Mouse (Mus musculus) kidney, postnatal 0 days (tissue): Measurements from ENCODE around the gene Slc26a8. TPM values are rescaled to one million over a fixed set of nuclear protein-coding genes. Genes with fewer than 3 reads are reported as not detected.

Experiments used
- ATAC-seq: fragments of 200-750 bp; cut with Nextera tagmentation; replicated peaks from 2 replicates; pipeline ENCODE4 v1.8.0; 2017; ENCODE audit warnings: low read depth, moderate number of reproducible peaks, moderate TSS enrichment, moderate library complexity; ENCODE audit not compliant: low FRiP score
- DNase-seq: peaks from one replicate; pipeline ENCODE4 v3.0.0-alpha.2; 2016; ENCODE audit warnings: low spot score
- H3K27ac ChIP-seq: fragments of 300-500 bp; sonication (generic); 2 replicates; pipeline ENCODE4 v1.5.1; 2014; ENCODE audit warnings: mild to moderate bottlenecking
- H3K27me3 ChIP-seq: fragments of 300-500 bp; sonication (generic); 2 replicates; pipeline ENCODE4 v1.6.1; 2014; ENCODE audit warnings: low read length, mixed read lengths; ENCODE audit not compliant: insufficient read depth
- H3K36me3 ChIP-seq: fragments of 300-500 bp; sonication (generic); 2 replicates; pipeline ENCODE4 v1.6.1; 2014; ENCODE audit warnings: low read length, mixed read lengths; ENCODE audit not compliant: insufficient read depth
- H3K4me1 ChIP-seq: fragments of 300-500 bp; sonication (generic); replicated peaks from 2 replicates; pipeline ENCODE4 v1.6.1; 2014; ENCODE audit warnings: antibody characterized with exemption, low read length, mixed read lengths; ENCODE audit not compliant: insufficient read depth
- H3K4me2 ChIP-seq: fragments of 300-500 bp; sonication (generic); 2 replicates; pipeline ENCODE4 v1.6.1; 2014; ENCODE audit warnings: mild to moderate bottlenecking, low read length, moderate library complexity, mixed read lengths
- H3K4me3 ChIP-seq: fragments of 300-500 bp; sonication (generic); replicated peaks from 2 replicates; pipeline ENCODE4 v1.5.1; 2014; ENCODE audit warnings: low read depth, low read length
- H3K9ac ChIP-seq: fragments of 300-500 bp; sonication (generic); 2 replicates; pipeline ENCODE4 v1.6.1; 2014; ENCODE audit warnings: low read depth, low read length
- H3K9me3 ChIP-seq: fragments of 300-500 bp; sonication (generic); replicated peaks from 2 replicates; pipeline ENCODE4 v1.6.1; 2016; ENCODE audit warnings: low read length, inconsistent platforms, mixed read lengths
- CTCF ChIP-seq: IDR thresholded peaks from 2 replicates; pipeline ENCODE4 v1.5.1; 2016; ENCODE audit warnings: antibody characterized with exemption, low read depth, mild to moderate bottlenecking, moderate library complexity
- WGBS: fragments of 180-500 bp; shearing (Covaris S2); extraction: QIAGEN DNeasy Blood & Tissue Kit; methylation state at CpG from one replicate; pipeline ENCODE4 v1.1.7; 2014; 5-methylcytosine and 5-hydroxymethylcytosine counted together
- polyA plus RNA-seq: library from polyadenylated mRNA; unstranded; fragments of >200 nt; fragmentation: Nextera tagmentation; extraction: Ambion mirVana; gene quantifications from 2 replicates; pipeline ENCODE4 v1.2.1, GENCODE M21; 2015

The Slc26a8 gene
- polyA plus RNA-seq, 1 experiment from 2014 or later, result 0.76 TPM

- no peak for ATAC-seq
- no peak overlapping the region for H3K4me3 ChIP-seq
- no peak for TF ChIP-seq CTCF
- no peaks in the 10 kb centered on the region for H3K36me3 ChIP-seq
- H3K27ac ChIP-seq, result peak overlapping the region; percentile 15; the same call in 1 of the 2 replicates
- no peak overlapping the region for H3K9ac ChIP-seq
- H3K9me3 ChIP-seq, result no peaks in the 10 kb centered on the region
- WGBS, result 28% methylated on average over 2 of the region's 2 CpGs
- H3K4me1 ChIP-seq, result peaks cover 9% of the 10 kb centered on the region; the same call in 1 of the 2 replicates
- DNase-seq, result peak; percentile 59
- no peaks in the 10 kb centered on the region for H3K27me3 ChIP-seq
- no peak overlapping the region for H3K4me2 ChIP-seq
Measured at GRCm38 (mm10) chr17:28702646-28703045, 12.6 kb upstream of the Slc26a8 start.

GRCm38 (mm10) chr17:28701737-28702136 lies 11.7 kb upstream of the Slc26a8 start:
- no peaks in the 10 kb centered on the region for H3K9me3 ChIP-seq
- no peaks in the 10 kb centered on the region for H3K36me3 ChIP-seq
- peaks cover 17% of the 10 kb centered on the region for H3K4me1 ChIP-seq
- ATAC-seq (no peak), DNase-seq (no peak)
- no peak overlapping the region for H3K27ac ChIP-seq
- no peak overlapping the region for H3K4me2 ChIP-seq
- WGBS, result 85% methylated on average over 3 of the region's 3 CpGs
- no peaks in the 10 kb centered on the region for H3K27me3 ChIP-seq
- no peak overlapping the region for H3K4me3 ChIP-seq
- no peak overlapping the region for H3K9ac ChIP-seq
- no peak for TF ChIP-seq CTCF

DNA sequence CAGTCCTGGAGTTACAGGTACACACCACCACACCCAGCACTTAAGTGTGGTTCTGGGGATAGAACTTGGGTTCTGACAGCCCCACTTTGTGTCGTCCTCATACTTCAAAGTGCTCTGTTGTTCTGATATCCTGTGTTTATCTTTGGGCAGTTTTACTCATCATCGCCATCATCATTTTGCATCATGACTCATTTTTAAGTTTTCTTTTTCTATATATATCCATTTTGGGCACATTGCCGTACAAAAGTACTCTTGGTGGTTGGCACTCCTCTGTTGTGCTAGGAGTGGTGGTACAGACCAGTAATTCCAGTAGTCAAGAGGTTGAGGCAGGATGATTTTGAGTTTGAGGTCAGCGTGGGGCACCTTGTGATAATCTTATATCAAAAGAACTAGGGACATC lies 11.1 kb upstream of the Slc26a8 start:
- Histone ChIP-seq H3K9ac (no peak overlapping the region), H3K27me3 (no peaks in the 10 kb centered on the region), H3K4me1 (peaks cover 22% of the 10 kb centered on the region), H3K27ac (no peak overlapping the region), H3K4me2 (no peak overlapping the region), H3K9me3 (no peaks in the 10 kb centered on the region), H3K36me3 (no peaks in the 10 kb centered on the region), H3K4me3 (no peak overlapping the region)
- DNase-seq (no peak), ATAC-seq (no peak)
- no peak for TF ChIP-seq CTCF
- 94% methylated on average over 4 of the region's 4 CpGs for WGBS

GRCm38 (mm10) chr17:28699789-28700188 lies 9.8 kb upstream of the Slc26a8 start:
- H3K4me1 ChIP-seq, result peaks cover 26% of the 10 kb centered on the region
- DNase-seq (no peak), ATAC-seq (no peak)
- H3K27ac ChIP-seq, result no peak overlapping the region
- 79% methylated on average over 7 of the region's 7 CpGs for WGBS
- H3K36me3 ChIP-seq, result no peaks in the 10 kb centered on the region
- H3K9me3 ChIP-seq, result no peaks in the 10 kb centered on the region
- no peak for TF ChIP-seq CTCF
- H3K9ac ChIP-seq, result no peak overlapping the region
- no peak overlapping the region for H3K4me3 ChIP-seq
- H3K4me2 ChIP-seq, result no peak overlapping the region
- H3K27me3 ChIP-seq, result no peaks in the 10 kb centered on the region

DNA sequence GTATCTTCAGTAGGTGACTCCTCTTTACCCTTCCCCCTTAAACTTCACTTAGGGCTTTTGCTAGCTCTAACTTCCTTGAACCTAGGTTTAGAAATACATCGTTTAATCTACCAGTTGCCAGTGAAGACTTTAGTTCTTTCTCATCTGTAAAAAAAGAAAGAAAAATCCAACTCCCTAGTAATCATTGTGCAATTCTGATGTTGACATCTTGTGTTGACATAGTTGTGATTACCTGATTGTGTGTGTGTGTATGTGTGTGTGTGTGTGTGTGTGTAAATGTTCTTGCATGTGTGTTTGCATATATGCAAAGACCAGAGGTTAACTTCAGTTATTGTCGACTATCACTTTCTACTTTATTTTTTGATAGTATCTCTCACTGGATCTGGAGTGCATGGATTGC lies 8.6 kb upstream of the Slc26a8 start:
- H3K4me1 ChIP-seq, result peaks cover 30% of the 10 kb centered on the region
- no peaks in the 10 kb centered on the region for H3K36me3 ChIP-seq
- no peaks in the 10 kb centered on the region for H3K9me3 ChIP-seq
- TF ChIP-seq CTCF, result no peak
- H3K4me3 ChIP-seq, result no peak overlapping the region
- no peak overlapping the region for H3K4me2 ChIP-seq
- no peak for DNase-seq
- H3K27ac ChIP-seq, result no peak overlapping the region
- no peak for ATAC-seq
- H3K9ac ChIP-seq, result no peak overlapping the region
- H3K27me3 ChIP-seq, result no peaks in the 10 kb centered on the region
- WGBS, result 77% methylated on average over 2 of the region's 2 CpGs

- Histone ChIP-seq H3K27ac (no peak overlapping the region), H3K27me3 (no peaks in the 10 kb centered on the region), H3K4me1 (peaks cover 35% of the 10 kb centered on the region), H3K4me3 (no peak overlapping the region), H3K4me2 (no peak overlapping the region), H3K36me3 (no peaks in the 10 kb centered on the region), H3K9me3 (no peaks in the 10 kb centered on the region), H3K9ac (no peak overlapping the region)
- DNase-seq, result no peak
- no peak for TF ChIP-seq CTCF
- 45% methylated on average over 4 of the region's 4 CpGs for WGBS
- ATAC-seq, result no peak
Measured at GRCm38 (mm10) chr17:28698245-28698644, 8.2 kb upstream of the Slc26a8 start.
